Mouse (Mus musculus): ENCODE data around the gene Prkcg. TPM values are rescaled to one million over a fixed set of nuclear protein-coding genes. Genes with fewer than 3 reads are reported as not detected.
"Not testable (repeated sequence)": the region's sequence is repeated elsewhere in the genome, so short reads cannot be mapped to it uniquely, and the experiment has no call there.

The Prkcg gene
- polyA plus RNA-seq, 1 experiment from 2014 or later = 1.5 TPM

DNA sequence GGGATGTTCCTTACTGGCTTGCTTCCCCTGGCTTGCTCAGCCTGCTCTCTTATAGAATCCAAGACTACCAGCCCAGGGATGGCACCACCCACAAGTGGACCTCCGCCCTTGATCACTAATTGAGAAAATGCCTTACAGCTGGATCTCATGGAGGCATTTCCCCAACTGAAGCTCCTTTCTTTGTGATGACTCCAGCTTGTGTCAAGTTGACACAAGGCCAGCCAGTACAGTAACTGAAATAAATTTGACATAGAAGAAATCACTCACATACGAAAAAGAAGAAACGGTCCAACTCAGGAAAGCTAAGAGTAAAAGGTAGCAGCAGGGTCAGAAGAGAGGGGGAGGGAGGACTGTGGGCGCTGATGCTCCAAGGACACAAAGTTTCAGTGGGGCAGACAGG lies 12.2 kb upstream of the Prkcg start:
- not testable (repeated sequence) for H3K36me3 ChIP-seq; H3K4me2 ChIP-seq (replicated peaks); H3K9ac ChIP-seq (replicated peaks); H3K4me1 ChIP-seq; H3K27me3 ChIP-seq; H3K4me3 ChIP-seq; ATAC-seq (replicated peaks); H3K9me3 ChIP-seq; H3K27ac ChIP-seq (replicated peaks)
- WGBS = 28% methylated on average over 4 of the region's 4 CpGs

DNA sequence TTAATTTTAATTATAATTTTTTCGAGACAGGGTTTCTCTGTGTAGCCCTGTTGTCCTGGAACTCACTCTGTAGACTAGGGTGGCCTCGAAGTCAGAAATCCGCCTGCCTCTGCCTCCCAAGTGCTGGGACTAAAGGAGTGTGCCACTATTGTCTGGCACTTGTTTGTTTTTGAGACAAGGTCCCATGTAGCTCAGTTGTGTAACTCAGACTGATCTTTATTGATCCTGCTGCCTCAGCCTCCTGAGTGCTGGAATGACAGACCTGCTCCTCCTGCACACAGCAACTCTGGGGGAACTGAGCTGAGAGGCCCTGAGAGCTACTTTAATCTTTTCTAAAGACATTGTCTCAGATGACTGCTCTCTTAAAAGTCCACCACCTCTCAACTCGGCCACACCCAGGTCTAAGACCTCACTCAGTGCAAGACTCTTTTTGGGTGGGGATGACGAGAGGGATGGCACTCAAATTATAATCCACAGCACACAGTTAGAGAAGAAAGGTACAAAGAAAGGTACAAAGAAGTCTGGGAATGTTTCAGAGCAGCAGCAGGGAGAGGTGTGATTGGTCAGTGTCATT lies 8.8 kb upstream of the Prkcg start:
- Histone ChIP-seq H3K9me3 (no peaks in the 10 kb centered on the region), H3K36me3 (no peaks in the 10 kb centered on the region), H3K4me2 (replicated peaks) (no peak overlapping the region), H3K27ac (replicated peaks) (no peak overlapping the region), H3K4me1 (no peaks in the 10 kb centered on the region), H3K27me3 (no peaks in the 10 kb centered on the region), H3K9ac (replicated peaks) (no peak overlapping the region), H3K4me3 (no peak overlapping the region)
- ATAC-seq (replicated peaks) = no peak
- 61% methylated on average over 5 of the region's 5 CpGs for WGBS

DNA sequence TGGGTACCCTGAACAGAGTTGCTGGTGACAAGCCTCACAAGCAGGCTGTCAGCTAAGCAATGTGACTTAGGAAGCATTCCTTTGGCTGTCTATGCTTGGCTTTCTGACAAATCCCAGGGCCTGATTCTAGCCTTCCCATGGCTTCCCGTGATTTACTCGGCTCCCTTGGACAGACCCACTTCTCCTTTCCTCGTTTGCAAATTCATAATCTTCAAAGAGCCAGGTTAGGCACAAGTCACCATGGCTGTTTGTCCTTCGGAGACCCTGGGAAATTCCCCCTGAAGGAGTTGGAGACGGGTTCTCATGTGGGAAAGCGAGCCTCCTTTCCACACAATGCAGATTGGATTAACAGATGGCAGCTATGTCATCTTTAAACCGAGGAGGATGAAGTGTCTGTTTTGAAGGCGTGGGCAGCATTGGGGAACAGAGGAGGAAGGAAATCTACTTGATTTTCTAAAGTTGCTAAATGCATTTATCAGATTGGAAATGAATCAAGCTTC lies 8.3 kb upstream of the Prkcg start:
- no peak overlapping the region for H3K9ac ChIP-seq (replicated peaks)
- no peaks in the 10 kb centered on the region for H3K27me3 ChIP-seq
- WGBS = 44% methylated on average over 8 of the region's 8 CpGs
- H3K36me3 ChIP-seq = no peaks in the 10 kb centered on the region
- ATAC-seq (replicated peaks) = no peak
- H3K4me3 ChIP-seq = no peak overlapping the region
- no peak overlapping the region for H3K4me2 ChIP-seq (replicated peaks)
- no peaks in the 10 kb centered on the region for H3K4me1 ChIP-seq
- H3K27ac ChIP-seq (replicated peaks) = no peak overlapping the region
- no peaks in the 10 kb centered on the region for H3K9me3 ChIP-seq

DNA sequence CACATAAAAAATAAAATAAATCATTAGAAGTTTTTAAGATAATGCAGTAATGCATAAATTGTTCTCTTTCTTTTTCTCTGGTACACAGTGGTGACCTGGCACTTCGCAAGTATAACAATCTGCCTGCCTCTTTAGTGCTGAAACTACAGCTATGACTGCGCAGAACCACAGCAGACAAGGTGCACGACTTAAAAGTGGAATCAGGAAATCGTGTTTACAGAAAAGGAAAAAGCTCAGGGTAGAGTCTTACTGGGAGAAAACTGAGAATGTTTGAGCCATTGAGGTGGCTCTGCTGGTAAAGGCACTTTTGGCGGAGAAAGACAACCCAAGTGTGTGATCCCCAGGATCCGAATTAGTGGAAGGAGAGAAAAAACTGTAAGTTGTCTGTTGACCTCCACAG lies 7.2 kb upstream of the Prkcg start:
- 88% methylated on average over 6 of the region's 6 CpGs for WGBS
- Histone ChIP-seq H3K9ac (replicated peaks) (no peak overlapping the region), H3K4me2 (replicated peaks) (no peak overlapping the region), H3K4me3 (no peak overlapping the region), H3K9me3 (no peaks in the 10 kb centered on the region), H3K4me1 (no peaks in the 10 kb centered on the region), H3K36me3 (no peaks in the 10 kb centered on the region), H3K27ac (replicated peaks) (no peak overlapping the region), H3K27me3 (no peaks in the 10 kb centered on the region)
- ATAC-seq (replicated peaks) = no peak

DNA sequence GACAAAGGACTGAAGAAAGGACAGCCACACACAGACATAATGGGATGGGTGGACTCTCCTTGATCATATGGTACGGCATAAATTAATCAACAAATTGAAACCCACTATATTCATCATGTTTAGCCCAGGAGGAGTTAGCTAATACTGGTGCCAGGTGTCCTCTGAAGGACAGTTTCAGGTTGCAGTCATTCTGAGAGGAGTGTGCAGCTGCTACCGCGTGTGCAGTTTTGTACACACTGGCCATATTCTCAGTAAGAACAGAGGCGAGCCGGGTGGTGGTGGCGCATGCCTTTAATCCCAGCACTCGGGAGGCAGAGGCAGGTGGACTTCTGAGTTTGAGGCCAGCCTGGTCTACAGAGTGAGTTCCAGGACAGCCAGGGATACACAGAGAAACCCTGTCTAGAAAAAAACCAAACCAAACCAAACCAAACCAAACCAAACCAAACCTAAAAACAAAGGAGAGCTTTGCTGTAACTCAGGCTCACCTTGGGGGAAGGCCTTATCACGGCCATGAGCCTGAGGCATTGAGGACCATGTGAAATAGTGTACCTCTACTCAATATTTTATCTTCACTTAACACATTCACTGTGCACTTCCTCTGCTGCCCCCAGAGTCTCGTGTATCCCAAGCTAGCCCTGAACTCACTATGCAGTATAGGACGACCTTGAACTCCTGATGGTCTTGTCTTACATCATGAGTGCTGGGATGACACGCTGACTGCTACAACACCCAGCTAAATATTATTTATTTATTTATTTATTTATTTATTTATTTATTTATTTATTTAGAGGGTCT lies 5.7 kb upstream of the Prkcg start:
- H3K4me3 ChIP-seq = no peak overlapping the region
- no peaks in the 10 kb centered on the region for H3K27me3 ChIP-seq
- H3K4me2 ChIP-seq (replicated peaks) = no peak overlapping the region
- no peaks in the 10 kb centered on the region for H3K4me1 ChIP-seq
- no peak for ATAC-seq (replicated peaks)
- no peaks in the 10 kb centered on the region for H3K9me3 ChIP-seq
- H3K36me3 ChIP-seq = no peaks in the 10 kb centered on the region
- WGBS = 89% methylated on average over 11 of the region's 11 CpGs
- no peak overlapping the region for H3K27ac ChIP-seq (replicated peaks)
- H3K9ac ChIP-seq (replicated peaks) = no peak overlapping the region

DNA sequence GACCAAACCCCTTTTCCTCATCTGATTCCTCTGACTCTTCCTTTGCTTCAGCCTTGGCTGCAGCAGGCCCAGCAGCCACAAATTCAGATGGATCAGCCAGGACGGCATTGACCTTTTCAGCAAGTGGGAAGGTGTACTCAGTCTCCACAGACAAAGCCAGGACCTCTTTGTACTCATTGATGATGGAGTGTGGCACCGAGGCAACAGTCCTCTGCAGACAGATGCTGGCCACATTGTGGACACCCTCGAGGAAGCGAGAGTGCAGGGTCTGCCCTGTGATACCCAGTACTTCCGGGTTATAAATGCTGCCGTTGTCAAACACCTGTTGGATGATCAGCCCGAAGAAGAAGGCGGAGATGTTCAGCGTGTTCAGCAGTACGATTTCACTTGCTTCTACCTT lies 4.4 kb upstream of the Prkcg start:
- WGBS = 86% methylated on average over 10 of the region's 10 CpGs
- H3K4me1 ChIP-seq = peaks cover 6% of the 10 kb centered on the region
- no peak overlapping the region for H3K4me3 ChIP-seq
- H3K27ac ChIP-seq (replicated peaks) = no peak overlapping the region
- H3K9me3 ChIP-seq = no peaks in the 10 kb centered on the region
- no peaks in the 10 kb centered on the region for H3K36me3 ChIP-seq
- H3K27me3 ChIP-seq = no peaks in the 10 kb centered on the region
- ATAC-seq (replicated peaks) = no peak
- no peak overlapping the region for H3K4me2 ChIP-seq (replicated peaks)
- H3K9ac ChIP-seq (replicated peaks) = no peak overlapping the region

DNA sequence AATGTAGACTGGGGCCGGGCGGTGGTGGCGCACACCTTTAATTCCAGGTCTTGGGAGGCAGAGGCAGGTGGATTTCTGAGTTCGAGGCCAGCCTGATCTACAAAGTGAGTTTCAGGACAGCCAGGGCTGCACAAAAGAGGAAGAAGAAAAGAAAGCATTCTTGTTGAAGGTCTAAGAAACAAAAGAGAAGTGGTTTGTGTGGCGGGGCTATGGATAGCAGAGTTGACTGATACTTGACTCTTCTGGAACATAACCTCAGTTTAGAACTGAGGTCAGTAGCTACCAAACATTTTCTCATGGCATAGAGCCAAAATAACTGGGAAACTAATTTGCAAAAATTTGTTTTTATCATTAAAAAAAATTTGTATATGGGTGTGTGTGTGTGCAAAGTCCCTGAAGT lies 2.9 kb upstream of the Prkcg start:
- H3K4me3 ChIP-seq = no peak overlapping the region
- no peak overlapping the region for H3K4me2 ChIP-seq (replicated peaks)
- ATAC-seq (replicated peaks) = no peak
- WGBS = 91% methylated on average over 5 of the region's 5 CpGs
- no peak overlapping the region for H3K27ac ChIP-seq (replicated peaks)
- H3K36me3 ChIP-seq = no peaks in the 10 kb centered on the region
- no peaks in the 10 kb centered on the region for H3K9me3 ChIP-seq
- H3K4me1 ChIP-seq = peaks cover 21% of the 10 kb centered on the region
- no peak overlapping the region for H3K9ac ChIP-seq (replicated peaks)
- H3K27me3 ChIP-seq = no peaks in the 10 kb centered on the region

DNA sequence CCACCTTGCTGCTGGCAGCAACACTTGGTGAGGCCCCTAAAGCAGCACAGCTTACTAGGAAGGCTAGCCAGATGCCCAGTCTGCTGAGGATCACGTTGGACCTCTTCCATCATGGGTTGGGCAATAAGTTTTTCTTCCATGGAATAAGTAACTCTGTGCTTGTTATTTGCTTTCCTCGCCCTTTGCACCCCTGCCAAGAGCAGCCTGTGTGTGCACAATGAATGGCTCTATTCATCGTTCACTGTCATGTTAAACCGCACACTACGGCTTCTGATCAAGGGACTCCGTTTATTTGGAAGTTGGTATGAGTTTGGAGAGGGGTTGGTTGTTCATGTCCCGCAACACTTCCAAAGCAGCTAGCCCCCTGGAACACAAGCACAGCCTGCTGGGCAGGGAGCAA lies 1.8 kb upstream of the Prkcg start:
- Histone ChIP-seq H3K4me1 (peaks cover 32% of the 10 kb centered on the region), H3K36me3 (no peaks in the 10 kb centered on the region), H3K4me3 (no peak overlapping the region), H3K27ac (replicated peaks) (no peak overlapping the region), H3K27me3 (no peaks in the 10 kb centered on the region), H3K9me3 (no peaks in the 10 kb centered on the region), H3K9ac (replicated peaks) (no peak overlapping the region), H3K4me2 (replicated peaks) (no peak overlapping the region)
- WGBS = 23% methylated on average over 7 of the region's 7 CpGs
- no peak for ATAC-seq (replicated peaks)

DNA sequence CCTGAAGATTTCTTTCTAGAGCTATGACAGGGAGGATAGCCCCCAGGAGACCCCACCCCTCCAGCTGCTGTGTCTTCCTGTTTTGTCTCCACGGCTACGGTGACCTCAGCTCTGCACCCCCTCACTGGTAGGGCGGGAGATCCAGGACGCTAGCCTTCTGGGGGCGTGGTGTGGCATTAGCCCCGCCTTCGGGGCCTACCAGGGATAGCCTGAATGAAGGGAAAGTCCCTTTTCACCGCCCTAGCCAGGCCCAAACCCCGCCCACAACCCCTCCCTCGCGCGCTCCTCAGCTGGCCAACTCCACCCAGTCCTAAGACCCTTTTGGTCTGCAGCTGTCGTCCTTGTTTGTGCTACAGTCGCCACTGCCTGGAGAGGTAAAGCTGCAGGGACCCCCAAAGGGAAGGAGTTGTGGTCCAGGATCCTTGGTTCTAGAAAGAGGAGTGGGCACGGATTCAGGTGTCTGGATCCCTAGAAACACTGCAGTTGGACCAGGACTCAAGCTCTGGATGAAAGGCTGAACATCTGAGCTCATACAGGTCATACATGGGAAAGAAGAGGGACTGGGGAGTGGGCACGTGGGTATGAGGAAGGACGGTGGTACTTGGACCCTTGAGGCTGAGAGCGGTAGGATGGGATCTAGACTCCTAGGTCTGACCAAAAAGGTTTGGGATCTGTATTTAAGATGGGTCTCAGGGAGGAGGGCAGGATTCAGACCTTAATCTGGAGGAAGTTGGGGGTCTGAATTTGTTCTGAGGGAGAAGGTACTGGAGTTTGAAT lies 1.5 kb downstream of the Prkcg start:
- Histone ChIP-seq H3K9me3 (no peaks in the 10 kb centered on the region), H3K9ac (replicated peaks) (peak overlapping the region; percentile 86), H3K27ac (replicated peaks) (peak overlapping the region; percentile 85), H3K4me1 (peaks cover 39% of the 10 kb centered on the region), H3K4me2 (replicated peaks) (peak overlapping the region; percentile 68), H3K4me3 (peak overlapping the region; percentile 66), H3K27me3 (no peaks in the 10 kb centered on the region), H3K36me3 (peaks cover 14% of the 10 kb centered on the region)
- 2% methylated on average over 18 of the region's 18 CpGs for WGBS
- ATAC-seq (replicated peaks) = peak; percentile 85

DNA sequence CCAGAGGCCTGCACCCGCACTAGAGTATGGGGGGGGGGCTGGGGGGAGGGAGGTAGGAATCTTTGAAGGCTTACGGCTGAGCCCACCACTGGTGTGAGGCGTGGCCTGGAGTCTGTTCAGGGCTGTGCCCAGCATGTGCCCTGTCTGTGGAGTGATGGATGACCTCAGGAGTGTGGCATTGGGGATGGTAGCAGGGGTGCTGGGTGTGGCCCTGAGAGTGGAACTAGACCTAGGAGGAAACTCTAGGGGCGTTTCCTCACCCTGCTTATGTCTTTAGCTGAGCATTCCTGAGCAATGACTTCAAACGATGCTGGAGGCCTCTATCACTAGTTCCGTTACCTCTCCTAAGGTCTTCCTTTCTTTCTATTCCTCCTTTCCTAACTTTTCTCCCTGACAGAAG lies 2.2 kb downstream of the Prkcg start:
- Histone ChIP-seq H3K9me3 (no peaks in the 10 kb centered on the region), H3K27me3 (no peaks in the 10 kb centered on the region), H3K27ac (replicated peaks) (peak overlapping the region; percentile 85; the same call in 1 of the 2 replicates), H3K4me1 (peaks cover 39% of the 10 kb centered on the region), H3K4me3 (peak overlapping the region; percentile 66), H3K9ac (replicated peaks) (no peak overlapping the region), H3K4me2 (replicated peaks) (peak overlapping the region; percentile 68), H3K36me3 (peaks cover 17% of the 10 kb centered on the region)
- WGBS = 67% methylated on average over 6 of the region's 6 CpGs
- 0 out of 2 replicates have a peak, but pooled peaks have one; percentile 3 for ATAC-seq (replicated peaks)

DNA sequence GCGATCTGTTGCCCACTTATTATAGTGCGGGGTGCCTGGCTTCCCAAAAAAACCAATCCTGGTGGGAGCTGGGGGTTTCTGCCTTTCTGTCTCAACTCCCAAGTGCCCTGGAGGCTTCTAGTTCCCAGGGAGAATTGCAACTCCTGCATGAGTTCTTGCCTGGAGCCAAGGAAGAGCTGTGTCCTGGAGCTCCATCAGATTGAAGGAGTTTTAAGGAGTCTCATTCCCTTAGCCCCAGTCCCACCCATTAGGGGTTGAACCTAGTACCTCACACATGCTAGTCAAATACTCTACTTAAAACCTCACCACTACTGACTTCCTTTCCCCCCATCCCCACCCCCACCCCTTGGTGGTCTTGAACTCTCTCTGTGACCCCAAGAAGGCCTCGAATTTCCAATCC lies 2.8 kb downstream of the Prkcg start:
- H3K36me3 ChIP-seq = peaks cover 20% of the 10 kb centered on the region
- no peak overlapping the region for H3K9ac ChIP-seq (replicated peaks)
- H3K27ac ChIP-seq (replicated peaks) = no peak overlapping the region
- H3K9me3 ChIP-seq = no peaks in the 10 kb centered on the region
- no peak for ATAC-seq (replicated peaks)
- H3K4me2 ChIP-seq (replicated peaks) = peak overlapping the region; percentile 10; the same call in 1 of the 2 replicates
- H3K4me1 ChIP-seq = peaks cover 39% of the 10 kb centered on the region
- 73% methylated on average over 3 of the region's 3 CpGs for WGBS
- H3K4me3 ChIP-seq = 0 out of 2 replicates have a peak overlapping the region, but pooled peaks have one; percentile 66
- H3K27me3 ChIP-seq = no peaks in the 10 kb centered on the region

DNA sequence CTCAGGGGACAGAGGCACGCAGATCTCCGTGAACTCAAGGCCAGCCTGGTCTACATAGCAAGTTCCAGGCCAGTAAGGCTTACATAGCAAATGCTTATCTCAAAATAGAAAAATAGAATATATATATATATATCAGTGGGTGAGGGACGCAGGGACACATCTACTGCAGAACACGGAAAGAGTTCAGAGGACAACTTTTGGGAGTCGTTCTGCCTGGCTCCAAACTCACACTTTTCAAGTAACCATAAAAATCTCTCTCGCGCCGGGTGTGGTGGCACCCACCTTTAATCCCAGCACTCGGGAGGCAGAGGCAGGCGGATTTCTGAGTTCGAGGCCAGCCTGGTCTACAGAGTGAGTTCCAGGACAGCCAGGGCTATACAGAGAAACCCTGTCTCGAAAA lies 3.3 kb downstream of the Prkcg start:
- not testable (repeated sequence) for H3K4me2 ChIP-seq (replicated peaks); H3K9me3 ChIP-seq; ATAC-seq (replicated peaks); H3K4me3 ChIP-seq; H3K27ac ChIP-seq (replicated peaks); H3K27me3 ChIP-seq; H3K9ac ChIP-seq (replicated peaks)
- Histone ChIP-seq H3K36me3 (peaks cover 25% of the 10 kb centered on the region), H3K4me1 (peaks cover 39% of the 10 kb centered on the region)
- 86% methylated on average over 12 of the region's 12 CpGs for WGBS
